In the genomic region with DNA sequence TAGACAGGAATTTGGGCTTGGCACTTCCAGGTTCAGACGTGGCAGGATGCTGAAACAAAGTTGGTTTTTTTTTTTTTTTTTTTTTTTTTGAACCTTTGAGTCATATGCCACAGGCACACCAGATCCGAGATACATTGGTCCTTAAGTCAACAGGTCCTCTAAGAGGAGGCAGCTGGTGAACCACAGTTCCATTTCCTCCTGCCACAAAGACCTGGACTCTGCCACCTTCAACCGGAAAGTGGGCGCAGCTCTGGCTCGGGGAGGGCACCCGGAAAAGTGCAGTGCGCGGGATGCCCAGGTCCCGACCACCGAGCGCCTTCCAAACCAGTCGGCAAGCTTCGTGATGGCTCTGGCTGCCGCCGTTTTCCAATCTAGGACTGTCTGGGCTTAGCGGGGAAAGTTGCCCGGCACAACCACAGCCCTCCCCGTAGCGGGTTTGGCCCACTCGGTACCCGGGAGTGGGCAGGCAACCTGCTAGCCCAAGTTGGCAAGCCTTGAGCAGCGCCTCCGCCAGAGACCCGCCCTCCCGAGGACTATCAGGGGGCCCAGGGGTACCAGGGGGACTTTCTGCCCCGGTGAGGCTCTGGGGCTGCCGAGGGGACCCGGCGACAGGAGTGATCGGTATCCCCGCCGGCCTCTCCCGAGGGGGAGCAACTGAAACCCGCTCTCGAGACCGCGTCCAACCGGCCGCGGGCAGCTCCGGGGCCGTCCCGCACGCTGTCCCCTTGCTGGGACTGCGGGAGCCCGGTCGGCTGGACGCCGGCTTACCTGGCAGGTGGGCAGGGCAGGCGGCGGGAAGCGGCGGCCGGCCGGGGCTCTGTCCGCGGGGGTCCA, we compare ENCODE assay signal across 8 mouse cellular contexts. TPM values are rescaled to one million over a fixed set of nuclear protein-coding genes. Genes with fewer than 3 reads are reported as not detected.
DNase-seq lines count a peak whose midpoint lies in the region; ATAC-seq lines count a peak whose summit lies in the region.

No protein-coding gene starts in this region.

- no peaks in the 10 kb centered on the region for H3K36me3 ChIP-seq in hindbrain, embryonic 16.5 days (ENCODE audit: control insufficient read depth, insufficient read depth, low read length)
- H3K36me3 ChIP-seq in liver, embryonic 12.5 days, result no peaks in the 10 kb centered on the region
- H3K36me3 ChIP-seq in neural tube, embryonic 12.5 days, result no peaks in the 10 kb centered on the region

- H3K27ac ChIP-seq in hindbrain, embryonic 16.5 days (ENCODE audit: low read depth, low read length), result no peak overlapping the region
- no peak overlapping the region for H3K27ac ChIP-seq in liver, embryonic 12.5 days
- H3K27ac ChIP-seq in neural tube, embryonic 12.5 days, result no peak overlapping the region

- peak overlapping the region; percentile 83 for H3K4me3 ChIP-seq in hindbrain, embryonic 16.5 days (ENCODE audit: low read length)
- H3K4me3 ChIP-seq in liver, embryonic 12.5 days, result peak overlapping the region; percentile 57
- H3K4me3 ChIP-seq in neural tube, embryonic 12.5 days, result peak overlapping the region; percentile 76

- no peaks in the 10 kb centered on the region for H3K9me3 ChIP-seq in hindbrain, embryonic 16.5 days (ENCODE audit: control insufficient read depth, low read length)
- no peaks in the 10 kb centered on the region for H3K9me3 ChIP-seq in liver, embryonic 12.5 days (replicated peaks)
- H3K9me3 ChIP-seq in neural tube, embryonic 12.5 days, result no peaks in the 10 kb centered on the region

- H3K4me2 ChIP-seq in hindbrain, embryonic 16.5 days (ENCODE audit: low read length), result peak overlapping the region; percentile 100
- peak overlapping the region; percentile 79 for H3K4me2 ChIP-seq in liver, embryonic 12.5 days
- H3K4me2 ChIP-seq in neural tube, embryonic 12.5 days (replicated peaks), result peak overlapping the region; percentile 100

- WGBS in hindbrain, embryonic 16.5 days, result under 1% methylated on average over 57 of the region's 57 CpGs
- under 1% methylated on average over 57 of the region's 57 CpGs for WGBS in liver, embryonic 12.5 days (ENCODE audit: insufficient replicate concordance)
- under 1% methylated on average over 57 of the region's 57 CpGs for WGBS in neural tube, embryonic 12.5 days

- peaks cover 10% of the 10 kb centered on the region for H3K4me1 ChIP-seq in hindbrain, embryonic 16.5 days (ENCODE audit: control insufficient read depth, insufficient read depth, low read depth, low read length)
- H3K4me1 ChIP-seq in liver, embryonic 12.5 days, result peaks cover 14% of the 10 kb centered on the region; the same call in 1 of the 2 replicates
- H3K4me1 ChIP-seq in neural tube, embryonic 12.5 days, result peaks cover 11% of the 10 kb centered on the region

- H3K9ac ChIP-seq in hindbrain, embryonic 16.5 days (ENCODE audit: low read depth, low read length), result peak overlapping the region; percentile 76
- H3K9ac ChIP-seq in liver, embryonic 12.5 days, result peak overlapping the region; percentile 27; the same call in 1 of the 2 replicates
- peak overlapping the region; percentile 57 for H3K9ac ChIP-seq in neural tube, embryonic 12.5 days

- ATAC-seq in erythroid progenitor cell, adult 5-6 weeks (replicated peaks; ENCODE audit: low FRiP score, poor library complexity, severe bottlenecking), result 0 out of 2 replicates have a peak, but pooled peaks have one; percentile 30
- ATAC-seq in hindbrain, embryonic 16.5 days, result peak; percentile 79
- ATAC-seq in liver, embryonic 12.5 days, result 0 out of 2 replicates have a peak, but pooled peaks have one; percentile 24
- ATAC-seq in neural tube, embryonic 12.5 days (ENCODE audit: low FRiP score, low read depth), result peak; percentile 75

- peaks cover 4% of the 10 kb centered on the region; the same call in 1 of the 2 replicates for H3K27me3 ChIP-seq in hindbrain, embryonic 16.5 days (replicated peaks; ENCODE audit: control insufficient read depth, insufficient read depth, low read length)
- H3K27me3 ChIP-seq in liver, embryonic 12.5 days (replicated peaks), result peaks cover 35% of the 10 kb centered on the region
- peaks cover 30% of the 10 kb centered on the region for H3K27me3 ChIP-seq in neural tube, embryonic 12.5 days (replicated peaks)

- intact Hi-C loops in left cerebral cortex, postnatal 25 days (cut with DNase I), result loop anchor here (5.0 kb wide), 1 partner anchor 53 kb away; no protein-coding TSS in a partner anchor
- intact Hi-C loops in left cerebral cortex, postnatal 14 days (cut with DNase I), result no loop called here

- DNase-seq in left cerebral cortex, postnatal 25 days (ENCODE audit: low spot score in 2 of 2), result peak; percentile 7 to 8
- no peak for DNase-seq in left cerebral cortex, postnatal 14 days (ENCODE audit: low spot score in 2 of 2)
- peak; percentile 28 for DNase-seq in adrenal gland, postnatal 10 days
- no peak for DNase-seq in c-Kit-positive CD71-positive TER-119-positive erythroid progenitor cells, embryonic 14.5 days (ENCODE audit: low spot score)

RNA-seq across cellular contexts. Expression of gene Galnt3, which starts 0.8 kb away (rescaled TPM):
- total RNA-seq in left cerebral cortex, postnatal 25 days (2021), result 1 to 10 TPM; 2.4 to 2.8 TPM
- total RNA-seq in left cerebral cortex, postnatal 14 days (2021), result 1 to 10 TPM; 3.3 to 3.4 TPM
- 1 to 10 TPM in 1 of 2 experiments, under 1 TPM in 1; 0.76 to 1.4 TPM for total RNA-seq in adrenal gland, postnatal 10 days (2021)
- 4.6 and 6.8 TPM in 2 replicates for total RNA-seq in erythroid progenitor cell, adult 5-6 weeks (2015; ENCODE audit: low replicate concordance)
- total RNA-seq in erythroid progenitor cell, adult 5-6 weeks (2017; ENCODE audit: low replicate concordance), result 1.5 and 11.3 TPM in 2 replicates
- 0.85 and 1.0 TPM in 2 replicates for polyA plus RNA-seq in hindbrain, embryonic 16.5 days (2015; fragmentation: Nextera tagmentation; extraction: Ambion mirVana)
- polyA plus RNA-seq in liver, embryonic 12.5 days (2016; fragmentation: Nextera tagmentation; extraction: Ambion mirVana), result 0.38 and 0.39 TPM in 2 replicates
- polyA plus RNA-seq in neural tube, embryonic 12.5 days (2016; fragmentation: Nextera tagmentation; extraction: Ambion mirVana), result 0.70 and 1.0 TPM in 2 replicates

Comparison
In these comparisons a context has a peak if more than half of its experiments do, and no peak if none do; other contexts are left out.
1. DNase-seq: peak in left cerebral cortex, postnatal 25 days (2 of 2) and adrenal gland, postnatal 10 days (single experiment); none in left cerebral cortex, postnatal 14 days (0 of 2) and c-Kit-positive CD71-positive TER-119-positive erythroid progenitor cells, embryonic 14.5 days (single experiment).
2. ATAC-seq: peak in every context shown above with its lines; median percentile 79 in hindbrain, embryonic 16.5 days; 75 in neural tube, embryonic 12.5 days; 30 in erythroid progenitor cell, adult 5-6 weeks; 24 in liver, embryonic 12.5 days.
3. Peak in every context shown above with its lines, with median percentiles within 50 percentile points of each other: H3K4me2 ChIP-seq, H3K4me3 ChIP-seq and H3K9ac ChIP-seq.